Mouse (Mus musculus) neural tube, postnatal 0 days (tissue): Measurements from ENCODE around the gene Sort1. TPM values are rescaled to one million over a fixed set of nuclear protein-coding genes. Genes with fewer than 3 reads are reported as not detected.

ENCODE experiments used
- polyA plus RNA-seq: library from polyadenylated mRNA; unstranded; fragments of >200 nt; fragmentation: Nextera tagmentation; extraction: Ambion mirVana; gene quantifications from 2 replicates; pipeline ENCODE4 v1.2.1, GENCODE M21; 2015

Sort1 gene
- polyA plus RNA-seq, result 13.1 and 15.4 TPM in 2 replicates

DNA sequence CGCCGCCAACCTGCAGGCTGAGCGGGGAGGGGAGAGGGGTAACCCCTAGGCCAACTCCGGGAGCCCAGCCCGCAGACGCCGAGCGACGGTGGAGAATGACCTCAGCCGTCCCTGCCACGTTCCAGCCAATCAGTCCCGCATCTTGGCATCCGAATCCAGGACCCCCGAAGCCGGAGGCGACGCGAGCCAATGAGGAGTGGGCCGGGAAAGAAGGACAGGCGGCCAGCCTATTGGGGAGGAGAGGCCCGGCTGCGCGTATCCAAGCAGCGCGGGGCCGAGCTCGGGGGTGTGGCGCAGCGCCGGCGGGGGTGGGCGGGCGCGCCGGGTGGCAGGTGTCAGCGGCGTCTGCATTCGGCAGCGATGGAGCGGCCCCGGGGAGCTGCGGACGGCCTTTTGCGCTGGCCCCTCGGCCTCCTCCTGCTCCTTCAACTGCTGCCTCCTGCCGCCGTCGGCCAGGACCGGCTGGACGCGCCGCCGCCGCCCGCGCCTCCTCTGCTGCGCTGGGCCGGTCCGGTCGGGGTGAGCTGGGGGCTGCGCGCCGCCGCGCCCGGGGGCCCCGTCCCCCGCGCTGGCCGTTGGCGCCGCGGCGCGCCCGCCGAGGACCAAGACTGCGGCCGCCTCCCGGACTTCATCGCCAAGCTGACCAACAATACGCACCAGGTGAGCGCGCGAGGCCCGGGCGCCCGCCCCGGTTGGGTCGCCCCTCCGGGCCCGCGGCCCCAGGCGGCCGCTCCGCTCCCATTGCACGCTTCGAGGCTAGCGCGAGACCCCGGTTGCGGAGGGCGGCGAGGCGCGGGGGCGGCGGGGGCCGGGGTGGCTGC lies at the start of gene Sort1:
Gene Sort1, plus strand, starts transcription at position 302 of the 821 bp plus-strand sequence.

DNA sequence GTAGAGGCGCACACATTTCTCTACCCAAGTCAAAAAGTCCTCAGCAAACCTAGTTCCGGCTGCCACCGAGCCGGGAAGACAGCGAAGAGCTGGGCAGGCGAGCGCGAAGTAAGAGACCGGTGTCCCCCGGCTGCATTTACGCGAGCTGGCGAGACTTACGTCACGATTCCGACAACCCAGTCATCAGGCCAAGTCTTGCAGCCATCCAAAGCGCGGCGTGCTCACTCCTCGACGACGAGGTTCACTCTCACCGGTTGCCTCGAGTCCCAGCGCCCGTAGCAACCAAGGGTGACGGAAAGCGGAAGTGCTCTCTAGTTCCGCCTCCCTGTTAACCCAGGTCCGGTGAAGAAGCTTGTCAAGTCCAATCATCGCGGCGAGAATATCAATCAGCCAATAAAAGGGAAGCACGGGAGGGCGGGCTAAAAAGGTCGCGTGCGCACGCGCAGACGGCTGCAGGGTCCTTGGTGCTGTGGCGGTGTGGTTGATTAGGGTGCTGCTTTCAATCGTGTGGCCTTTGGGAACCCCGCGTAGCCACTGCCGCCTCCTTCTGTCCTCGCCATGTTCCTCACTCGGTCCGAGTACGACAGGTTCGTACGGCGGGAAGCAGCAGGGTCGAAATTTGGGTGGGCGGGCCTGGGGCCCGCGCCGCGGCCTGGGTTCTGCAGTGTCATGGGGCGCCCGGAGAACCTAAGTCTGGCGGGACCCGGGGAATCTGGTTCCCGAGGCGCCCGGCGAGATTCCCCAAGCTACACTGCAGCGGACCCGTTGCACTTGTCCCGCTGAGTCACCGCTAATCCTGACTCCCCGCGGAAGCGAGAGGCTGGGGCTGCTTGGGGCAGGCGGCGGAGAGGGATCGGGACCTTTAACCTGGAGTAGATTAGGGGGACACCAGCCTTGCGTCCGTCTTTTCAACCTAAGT lies 26.9 kb upstream of the Sort1 start, which contains the start of gene Psma5:
Gene Psma5, plus strand, starts transcription at position 208 of the 919 bp plus-strand sequence.

DNA sequence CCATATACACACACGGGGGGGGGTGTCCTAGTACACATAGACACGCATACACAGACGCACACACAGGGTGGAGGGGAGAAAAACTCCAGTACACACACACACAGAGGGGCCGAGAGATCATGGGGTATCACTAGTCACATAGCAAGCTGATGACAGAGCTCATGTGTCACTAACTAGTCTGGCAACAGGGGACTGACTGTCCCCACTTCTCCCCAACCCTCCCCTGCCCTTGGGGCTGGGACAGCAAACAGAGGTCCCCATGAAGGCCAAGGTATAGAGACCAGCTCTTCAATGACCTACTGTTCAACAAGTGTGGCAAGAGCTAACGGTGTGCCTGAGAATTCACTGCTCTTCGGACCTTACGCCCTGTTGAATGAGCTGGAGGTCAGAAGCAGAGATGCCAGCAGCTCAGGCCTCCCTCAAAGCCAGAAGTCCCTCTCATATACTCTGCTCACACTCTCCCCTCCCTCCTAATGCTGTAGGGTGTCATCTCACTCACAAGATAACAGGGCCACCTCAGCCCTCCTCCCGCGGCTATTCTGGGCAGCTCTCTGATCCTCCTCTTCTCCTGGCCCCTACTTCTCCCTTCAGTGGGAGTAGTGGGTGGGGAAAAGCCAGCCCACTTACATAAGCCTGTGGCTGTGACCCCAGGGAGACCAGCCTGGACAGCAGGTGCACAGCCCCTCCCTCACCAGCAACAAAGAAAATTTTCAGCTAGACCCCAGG lies 80.6 kb downstream of the Sort1 start, which contains the start of gene Mybphl:
Gene Mybphl, plus strand, starts transcription at position 642 of the 726 bp plus-strand sequence.

DNA sequence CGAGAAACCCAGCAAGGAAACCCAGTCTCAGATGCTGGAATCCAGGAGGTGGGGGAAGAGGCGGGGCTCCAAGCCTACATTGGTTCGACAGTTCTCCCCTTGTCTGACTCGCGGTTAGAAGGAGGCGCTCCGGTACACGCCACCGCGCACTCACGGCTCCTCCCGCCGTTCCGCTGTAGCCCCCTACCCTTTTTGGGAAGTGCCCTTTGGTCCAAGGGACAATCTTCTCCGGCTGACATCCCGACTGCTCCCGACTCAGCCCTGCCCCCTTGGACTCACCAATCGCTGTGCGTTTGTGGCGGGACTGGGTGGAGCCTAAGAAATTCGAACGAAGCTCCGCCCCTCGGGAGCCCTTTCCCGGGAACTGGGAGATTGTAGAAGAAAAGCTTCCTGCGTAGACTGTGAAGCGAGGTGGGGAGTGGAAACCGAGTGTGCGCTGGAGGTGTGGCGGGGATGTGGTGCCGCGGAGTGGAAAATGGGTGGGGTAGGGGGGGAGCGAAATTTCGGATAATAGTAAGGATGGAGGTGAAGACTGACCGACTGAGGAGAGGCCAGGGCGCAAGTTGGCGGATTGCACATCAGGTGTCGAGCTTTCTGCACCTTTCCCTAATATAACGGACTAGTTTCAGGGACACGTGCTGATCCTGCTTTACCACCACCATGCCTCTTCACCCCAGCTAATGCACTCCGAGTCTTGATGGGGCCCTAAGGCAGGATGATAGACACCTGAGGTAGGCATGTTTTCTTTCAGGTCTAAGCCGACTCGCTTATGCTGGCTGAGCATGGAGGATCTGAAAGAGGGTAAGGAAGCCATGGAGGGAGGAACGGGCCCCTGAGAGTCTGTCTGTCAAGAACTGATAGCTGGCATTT lies 99.8 kb downstream of the Sort1 start, which contains the start of gene Psrc1:
Gene Psrc1, plus strand, starts transcription at position 355 of the 870 bp plus-strand sequence.

Other genes starting within 250 kb of the Sort1 start
- gene Gstm4, start 239.2 kb upstream of the Sort1 start, polyA plus RNA-seq, result 24.6 and 24.8 TPM in 2 replicates
- 46.4 and 51.5 TPM in 2 replicates for gene Ampd2, start 197.4 kb upstream of the Sort1 start, polyA plus RNA-seq
- 0.09 TPM in 1 of 2 replicates, not detected in the other for gene Gnat2, start 191.3 kb upstream of the Sort1 start, polyA plus RNA-seq
- 74.5 and 76.0 TPM in 2 replicates for gene Gnai3, start 137.9 kb upstream of the Sort1 start, polyA plus RNA-seq
- 8.6 TPM in 2 replicates for gene Gpr61, start 129.2 kb upstream of the Sort1 start, polyA plus RNA-seq
- 13.9 and 16.3 TPM in 2 replicates for gene Amigo1, start 97.7 kb upstream of the Sort1 start, polyA plus RNA-seq
- gene Cyb561d1, start 82.9 kb upstream of the Sort1 start, polyA plus RNA-seq, result 2.4 and 2.7 TPM in 2 replicates
- gene Atxn7l2, start 73.1 kb upstream of the Sort1 start, polyA plus RNA-seq, result 12.6 and 13.1 TPM in 2 replicates
- 0.45 and 0.62 TPM in 2 replicates for gene Sypl2, start 57.4 kb upstream of the Sort1 start, polyA plus RNA-seq
- 236 and 243 TPM in 2 replicates for gene Psma5, start 27.2 kb upstream of the Sort1 start, polyA plus RNA-seq
- gene Mybphl, start 80.8 kb downstream of the Sort1 start, polyA plus RNA-seq, result 0.15 and 0.18 TPM in 2 replicates
- gene Psrc1, start 99.8 kb downstream of the Sort1 start, polyA plus RNA-seq, result 4.7 and 5.3 TPM in 2 replicates
- 36.1 and 38.5 TPM in 2 replicates for gene Celsr2, start 131.5 kb downstream of the Sort1 start, polyA plus RNA-seq
- 198 and 209 TPM in 2 replicates for gene Sars, start 161.1 kb downstream of the Sort1 start, polyA plus RNA-seq